9 mouse cellular contexts compared by ENCODE assay signal in genomic region chr10:99913001-99913845, GRCm38 (mm10).
DNase-seq lines count a peak whose midpoint lies in the region; ATAC-seq and TF ChIP-seq lines count a peak whose summit lies in the region.
"Had no signal": no experiment of that assay in that cellular context is flagged by ENCODE, and none has a peak within 500 bp of the region (broad histone marks: within the 10 kb centered on the region; RNA-seq: fewer than 3 reads in every experiment).

No protein-coding gene starts in this region.

- no peaks in the 10 kb centered on the region for H3K9me3 ChIP-seq in heart, embryonic 15.5 days (replicated peaks)
- H3K9me3 ChIP-seq in liver, embryonic 14.5 days (ENCODE audit: control insufficient read depth, low read length): no peaks in the 10 kb centered on the region
- H3K9me3 ChIP-seq: neural tube, embryonic 13.5 days had no signal

- no peak for TF ChIP-seq CTCF in liver, embryonic 14.5 days (IDR thresholded peaks at IDR 0.05; ENCODE audit: low read depth)

- H3K27me3 ChIP-seq in heart, embryonic 15.5 days: no peaks in the 10 kb centered on the region
- H3K27me3 ChIP-seq in liver, embryonic 14.5 days (ENCODE audit: control insufficient read depth, insufficient read depth, low read length): no peaks in the 10 kb centered on the region
- H3K27me3 ChIP-seq: neural tube, embryonic 13.5 days had no signal

- H3K9ac ChIP-seq in heart, embryonic 15.5 days: peak overlapping the region; percentile 42
- no peak overlapping the region for H3K9ac ChIP-seq in liver, embryonic 14.5 days (replicated peaks)
- H3K9ac ChIP-seq: neural tube, embryonic 13.5 days had no signal

- peak overlapping the region; percentile 56 for H3K4me2 ChIP-seq in heart, embryonic 15.5 days
- peak overlapping the region; percentile 37 for H3K4me2 ChIP-seq in liver, embryonic 14.5 days (ENCODE audit: low read depth)
- H3K4me2 ChIP-seq: neural tube, embryonic 13.5 days had no signal

- DNase-seq in adrenal gland, adult 2 months: peak; percentile 44
- no peak for DNase-seq in adrenal gland, adult 8-10 months
- peak; percentile 33 for DNase-seq in B cell, adult 2 months
- no peak for DNase-seq in liver, embryonic 14.5 days (ENCODE audit: low read depth in 3 of 3, low spot score in 3 of 3)
- no peak for DNase-seq in cerebellum, postnatal 10 days
- no peak for DNase-seq in spleen, postnatal 4 days (ENCODE audit: low spot score in 2 of 2)
- no peak for DNase-seq in right cerebral cortex, postnatal 14 days

- no peaks in the 10 kb centered on the region for H3K36me3 ChIP-seq in heart, embryonic 15.5 days
- H3K36me3 ChIP-seq in liver, embryonic 14.5 days (replicated peaks; ENCODE audit: control insufficient read depth, insufficient read depth, low read depth): no peaks in the 10 kb centered on the region
- H3K36me3 ChIP-seq: neural tube, embryonic 13.5 days had no signal

- no peaks in the 10 kb centered on the region for H3K4me1 ChIP-seq in heart, embryonic 15.5 days (replicated peaks)
- H3K4me1 ChIP-seq in liver, embryonic 14.5 days (replicated peaks; ENCODE audit: control insufficient read depth in 2 of 2, insufficient read depth in 2 of 2, low read length in 1 of 2): no peaks in the 10 kb centered on the region
- H3K4me1 ChIP-seq: neural tube, embryonic 13.5 days had no signal

- 34% methylated on average over 20 of the region's 20 CpGs for WGBS in heart, embryonic 15.5 days
- 28% methylated on average over 20 of the region's 20 CpGs for WGBS in liver, embryonic 14.5 days (ENCODE audit: insufficient replicate concordance)

- H3K4me3 ChIP-seq in heart, embryonic 15.5 days: peak overlapping the region; percentile 43
- peak overlapping the region; percentile 32 to 56 for H3K4me3 ChIP-seq in liver, embryonic 14.5 days (ENCODE audit: insufficient read depth in 1 of 2, low read depth in 2 of 2, low read length in 2 of 2)
- H3K4me3 ChIP-seq: neural tube, embryonic 13.5 days had no signal

- TF ChIP-seq EP300 in liver, embryonic 14.5 days (IDR thresholded peaks at IDR 0.05; ENCODE audit: low read depth): no peak

- ATAC-seq in heart, embryonic 15.5 days (replicated peaks; ENCODE audit: insufficient number of reproducible peaks, insufficient read depth, low FRiP score, low read depth): no peak
- ATAC-seq in liver, embryonic 14.5 days (ENCODE audit: insufficient read depth): no peak

- peak overlapping the region; percentile 3; the same call in 1 of the 2 replicates for H3K27ac ChIP-seq in heart, embryonic 15.5 days
- no peak overlapping the region for H3K27ac ChIP-seq in liver, embryonic 14.5 days
- H3K27ac ChIP-seq: neural tube, embryonic 13.5 days had no signal

Comparison
In these comparisons a context has a peak if more than half of its experiments do, and no peak if none do; other contexts are left out.
1. DNase-seq: peak in adrenal gland, adult 2 months (single experiment) and B cell, adult 2 months (2 of 2); none in adrenal gland, adult 8-10 months (single experiment), liver, embryonic 14.5 days (0 of 3), cerebellum, postnatal 10 days (0 of 2), spleen, postnatal 4 days (0 of 2) and right cerebral cortex, postnatal 14 days (single experiment).